Mouse (Mus musculus) naive thymus-derived CD4-positive, alpha-beta T cell, adult 2 months (primary cell): ENCODE measurements at regions not wholly inside any gene's neighbourhood (a gene's known extent, or its start where the extent isn't known, plus 50 kb on each side); places are given as distances from the start of the nearest gene placed in this dataset.

Experiments
- DNase-seq: peaks from one replicate; pipeline ENCODE4 v3.0.0-alpha.2; 2011; ENCODE audit warnings: low read depth

- DNase-seq, result no peak
These were observed 258.7 kb upstream of the Rbms1 start for GRCm38 (mm10) chr2:61221676-61222075.

GRCm38 (mm10) chr2:61221157-61221556 is 258.2 kb upstream of the Rbms1 start:
- DNase-seq, result no peak

- no peak for DNase-seq
These were observed 251.0 kb upstream of the Rbms1 start for GRCm38 (mm10) chr2:61213951-61214350.

GRCm38 (mm10) chr2:61201387-61201786 is 238.4 kb upstream of the Rbms1 start:
- no peak for DNase-seq

GRCm38 (mm10) chr2:61193976-61194375 is 231.0 kb upstream of the Rbms1 start:
- no peak for DNase-seq

GRCm38 (mm10) chr2:61182424-61182979 is 219.5 kb upstream of the Rbms1 start:
- DNase-seq, result no peak

GRCm38 (mm10) chr2:61177801-61178200 is 214.8 kb upstream of the Rbms1 start:
- no peak for DNase-seq

GRCm38 (mm10) chr2:61176807-61177206 is 213.8 kb upstream of the Rbms1 start:
- DNase-seq, result no peak

- DNase-seq, result no peak
These were observed 210.6 kb upstream of the Rbms1 start for GRCm38 (mm10) chr2:61173581-61173980.

GRCm38 (mm10) chr2:61161336-61161735 is 198.3 kb upstream of the Rbms1 start:
- DNase-seq, result no peak

GRCm38 (mm10) chr2:61159761-61160160 is 196.8 kb upstream of the Rbms1 start:
- no peak for DNase-seq

GRCm38 (mm10) chr2:61138998-61139631 is 176.1 kb upstream of the Rbms1 start:
- no peak for DNase-seq

- no peak for DNase-seq
These were observed 175.6 kb upstream of the Rbms1 start for GRCm38 (mm10) chr2:61138625-61138997.

- DNase-seq, result no peak
These were observed 174.4 kb upstream of the Rbms1 start for GRCm38 (mm10) chr2:61137378-61137777.

GRCm38 (mm10) chr2:61136926-61137325 is 173.9 kb upstream of the Rbms1 start:
- DNase-seq, result no peak

- DNase-seq, result no peak
These were observed 160.2 kb upstream of the Rbms1 start for GRCm38 (mm10) chr2:61123046-61123806.

- no peak for DNase-seq
These were observed 158.3 kb upstream of the Rbms1 start for GRCm38 (mm10) chr2:61121281-61121680.

GRCm38 (mm10) chr2:61114620-61115019 is 151.6 kb upstream of the Rbms1 start:
- no peak for DNase-seq

- DNase-seq, result no peak
These were observed 150.9 kb upstream of the Rbms1 start for GRCm38 (mm10) chr2:61113916-61114315.

GRCm38 (mm10) chr2:61110591-61110990 is 147.6 kb upstream of the Rbms1 start:
- no peak for DNase-seq

GRCm38 (mm10) chr2:61109564-61109963 is 146.6 kb upstream of the Rbms1 start:
- DNase-seq, result no peak

- DNase-seq, result no peak
These were observed 142.2 kb upstream of the Rbms1 start for GRCm38 (mm10) chr2:61105169-61105568.

- DNase-seq, result no peak
These were observed 137.9 kb upstream of the Rbms1 start for GRCm38 (mm10) chr2:61100854-61101253.
